In the genomic region with DNA sequence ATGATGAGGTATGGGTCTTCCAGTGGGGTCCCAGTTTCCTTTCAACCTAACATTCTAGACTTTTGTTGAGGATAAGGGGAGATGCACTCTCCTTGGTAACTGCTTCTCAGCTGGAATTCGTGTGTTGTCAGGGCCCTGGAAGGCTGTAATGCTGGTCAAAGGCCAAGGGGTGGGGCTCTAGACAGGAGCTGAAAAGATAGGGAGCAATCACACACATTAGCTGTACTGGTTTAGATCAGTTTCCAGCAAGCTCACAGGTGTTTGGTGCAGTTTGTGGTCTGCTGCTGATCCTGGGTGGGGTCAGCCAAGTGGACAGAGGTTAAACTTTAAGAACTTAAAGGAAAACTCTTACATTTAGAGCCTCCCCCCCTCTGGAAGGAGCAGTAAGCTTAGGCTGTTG, we compare ENCODE assay signal across 17 mouse cellular contexts. TPM values are rescaled to one million over a fixed set of nuclear protein-coding genes. Genes with fewer than 3 reads are reported as not detected.
DNase-seq lines count a peak whose midpoint lies in the region; ATAC-seq and TF ChIP-seq lines count a peak whose summit lies in the region.
"Had no signal": no experiment of that assay in that cellular context is flagged by ENCODE, and none has a peak within 500 bp of the region (broad histone marks: within the 10 kb centered on the region; RNA-seq: fewer than 3 reads in every experiment).

No protein-coding gene starts in this region.

- H3K36me3 ChIP-seq in kidney, embryonic 14.5 days (ENCODE audit: control insufficient read depth, insufficient read depth, low read length): no peaks in the 10 kb centered on the region
- H3K36me3 ChIP-seq in MEL (ENCODE audit: control insufficient read depth in 1 of 2, insufficient read depth in 2 of 2, low read length in 2 of 2): peaks cover 0 to 8% of the 10 kb centered on the region in 2 experiments; a peak in 2 of 4 replicates
- H3K36me3 ChIP-seq in intestine, postnatal 0 days (ENCODE audit: control insufficient read depth, insufficient read depth): peaks cover 5% of the 10 kb centered on the region; the same call in 1 of the 2 replicates
- H3K36me3 ChIP-seq in stomach, embryonic 15.5 days: no peaks in the 10 kb centered on the region
- H3K36me3 ChIP-seq: embryonic facial prominence, embryonic 12.5 days; hindbrain, embryonic 13.5 days; neural tube, embryonic 12.5 days had no signal

- H3K27ac ChIP-seq in kidney, embryonic 14.5 days (ENCODE audit: low read depth, low read length): no peak overlapping the region
- H3K27ac ChIP-seq in MEL (ENCODE audit: control insufficient read depth, low read depth, low read length): no peak overlapping the region
- peak overlapping the region; percentile 79 for H3K27ac ChIP-seq in intestine, postnatal 0 days (ENCODE audit: low read depth, low read length)
- H3K27ac ChIP-seq in stomach, embryonic 15.5 days: peak overlapping the region; percentile 98; the same call in 1 of the 2 replicates
- H3K27ac ChIP-seq: embryonic facial prominence, embryonic 12.5 days; hindbrain, embryonic 13.5 days; neural tube, embryonic 12.5 days had no signal

- H3K27me3 ChIP-seq in kidney, embryonic 14.5 days (ENCODE audit: control insufficient read depth, insufficient read depth, low read length): no peaks in the 10 kb centered on the region
- peaks cover 0 to 1% of the 10 kb centered on the region in 2 experiments; a peak in 1 of 4 replicates for H3K27me3 ChIP-seq in MEL (ENCODE audit: control insufficient read depth in 1 of 2, insufficient read depth in 2 of 2, low read length in 2 of 2)
- no peaks in the 10 kb centered on the region for H3K27me3 ChIP-seq in intestine, postnatal 0 days (replicated peaks; ENCODE audit: control insufficient read depth, insufficient read depth, low read length)
- no peaks in the 10 kb centered on the region for H3K27me3 ChIP-seq in stomach, embryonic 15.5 days (replicated peaks)
- H3K27me3 ChIP-seq: embryonic facial prominence, embryonic 12.5 days; neural tube, embryonic 12.5 days had no signal

- ATAC-seq in kidney, embryonic 14.5 days (ENCODE audit: low FRiP score, low TSS enrichment): no peak
- ATAC-seq in intestine, postnatal 0 days: no peak
- ATAC-seq in stomach, embryonic 15.5 days (ENCODE audit: insufficient read depth, low FRiP score, low read depth): no peak
- ATAC-seq in activated CD4-positive, CD25-positive, alpha-beta regulatory T cell, adult 4 months: no peak
- ATAC-seq: lung, postnatal 0 days had no signal

- DNase-seq in kidney, postnatal 25 days: peak; percentile 56 to 68
- no peak for DNase-seq in MEL (ENCODE audit: low read depth, low spot score)
- DNase-seq in frontal cortex, postnatal 25 days (ENCODE audit: low spot score in 2 of 2): no peak
- DNase-seq: adrenal gland, postnatal 25 days; cerebellum, adult 8-10 months; gastrocnemius, postnatal 14 days; heart, postnatal 10 days; right cerebral cortex, postnatal 14 days; thymus, postnatal 25 days had no signal

- no peak for TF ChIP-seq CTCF in MEL (IDR thresholded peaks at IDR 0.05 in 2 of 3, conservative IDR thresholded peaks at IDR 0.05 in 1 of 3; ENCODE audit: control insufficient read depth in 1 of 3, insufficient read depth in 1 of 3, low read depth in 2 of 3, low read length in 3 of 3, poor library complexity in 1 of 3, severe bottlenecking in 1 of 3)
- TF ChIP-seq CTCF in intestine, postnatal 0 days (IDR thresholded peaks at IDR 0.05; ENCODE audit: low read depth): peak; percentile 35; the same call in 1 of the 2 replicates

- no peak overlapping the region for H3K4me2 ChIP-seq in kidney, embryonic 14.5 days (replicated peaks; ENCODE audit: low read depth, low read length)
- H3K4me2 ChIP-seq in intestine, postnatal 0 days (replicated peaks; ENCODE audit: low read depth): peak overlapping the region; percentile 17; the same call in 1 of the 2 replicates
- H3K4me2 ChIP-seq in stomach, embryonic 15.5 days: no peak overlapping the region
- H3K4me2 ChIP-seq: embryonic facial prominence, embryonic 12.5 days; hindbrain, embryonic 13.5 days; neural tube, embryonic 12.5 days had no signal

- no peak for TF ChIP-seq RAD21 in MEL (IDR thresholded peaks at IDR 0.05; ENCODE audit: low read depth, low read length)

- 30% methylated on average over 1 of the region's 1 CpGs for WGBS in kidney, embryonic 14.5 days
- WGBS in intestine, postnatal 0 days: 14% methylated on average over 1 of the region's 1 CpGs
- 18% methylated on average over 1 of the region's 1 CpGs for WGBS in stomach, embryonic 15.5 days

- H3K4me1 ChIP-seq in kidney, embryonic 14.5 days (ENCODE audit: control insufficient read depth, insufficient read depth, low read length): peaks cover 6% of the 10 kb centered on the region
- H3K4me1 ChIP-seq in MEL (ENCODE audit: control insufficient read depth in 1 of 2, insufficient read depth in 2 of 2, low read length in 2 of 2): peaks cover 0 to 6% of the 10 kb centered on the region in 2 experiments; a peak in 3 of 4 replicates
- peaks cover 4% of the 10 kb centered on the region; the same call in 1 of the 2 replicates for H3K4me1 ChIP-seq in intestine, postnatal 0 days (replicated peaks; ENCODE audit: control insufficient read depth, insufficient read depth, low read length)
- 0 out of 2 replicates have a peak, but pooled peaks cover 5% of the 10 kb centered on the region for H3K4me1 ChIP-seq in stomach, embryonic 15.5 days

- H3K79me2 ChIP-seq in MEL (ENCODE audit: control insufficient read depth, insufficient read depth, low read length, poor library complexity): peaks cover 22% of the 10 kb centered on the region

- no peak for TF ChIP-seq EP300 in MEL (IDR thresholded peaks at IDR 0.05; ENCODE audit: low read depth in 1 of 2, low read length in 2 of 2)

- H3K9ac ChIP-seq in kidney, embryonic 14.5 days (ENCODE audit: low read depth, low read length): no peak overlapping the region
- no peak overlapping the region for H3K9ac ChIP-seq in MEL (ENCODE audit: control insufficient read depth, low read depth, low read length, poor library complexity, severe bottlenecking)
- no peak overlapping the region for H3K9ac ChIP-seq in intestine, postnatal 0 days (ENCODE audit: low read depth, low read length)
- no peak overlapping the region for H3K9ac ChIP-seq in stomach, embryonic 15.5 days
- H3K9ac ChIP-seq: embryonic facial prominence, embryonic 12.5 days; hindbrain, embryonic 13.5 days; neural tube, embryonic 12.5 days had no signal

- TF ChIP-seq POLR2A in MEL (IDR thresholded peaks at IDR 0.05; ENCODE audit: control insufficient read depth in 1 of 2, insufficient read depth in 1 of 2, low read depth in 1 of 2, low read length in 2 of 2, poor library complexity in 1 of 2): no peak

- H3K4me3 ChIP-seq in kidney, embryonic 14.5 days (ENCODE audit: low read length): no peak overlapping the region
- H3K4me3 ChIP-seq in MEL (ENCODE audit: control insufficient read depth in 1 of 2, insufficient read depth in 1 of 2, low read depth in 2 of 2, low read length in 2 of 2): no peak overlapping the region
- no peak overlapping the region for H3K4me3 ChIP-seq in intestine, postnatal 0 days (ENCODE audit: low read depth, low read length)
- H3K4me3 ChIP-seq in stomach, embryonic 15.5 days (replicated peaks): no peak overlapping the region
- H3K4me3 ChIP-seq: embryonic facial prominence, embryonic 12.5 days; hindbrain, embryonic 13.5 days; neural tube, embryonic 12.5 days had no signal

- H3K9me3 ChIP-seq in kidney, embryonic 14.5 days (ENCODE audit: control insufficient read depth, low read length): 0 out of 2 replicates have a peak, but pooled peaks cover 2% of the 10 kb centered on the region
- no peaks in the 10 kb centered on the region for H3K9me3 ChIP-seq in MEL (replicated peaks; ENCODE audit: insufficient read depth, low read length)
- no peaks in the 10 kb centered on the region for H3K9me3 ChIP-seq in intestine, postnatal 0 days (ENCODE audit: control insufficient read depth)
- no peaks in the 10 kb centered on the region for H3K9me3 ChIP-seq in stomach, embryonic 15.5 days
- H3K9me3 ChIP-seq: embryonic facial prominence, embryonic 12.5 days; hindbrain, embryonic 13.5 days; neural tube, embryonic 12.5 days had no signal

TF ChIP-seq in MEL, 35 proteins besides CTCF, POLR2A, EP300 and RAD21:
- TF ChIP-seq E2F4 (IDR thresholded peaks at IDR 0.05; ENCODE audit: borderline replicate concordance, low read depth, low read length) (no peak), RCOR1 (IDR thresholded peaks at IDR 0.05; ENCODE audit: low read depth, low read length) (0 out of 2 replicates have a peak, but pooled peaks have one; percentile 14)
TF ChIP-seq in MEL: peak in this region for 1.

RNA-seq across cellular contexts. Expression of a gene that starts 3.0 kb away (rescaled TPM):
- polyA plus RNA-seq in kidney, embryonic 14.5 days (2014; fragmentation: Nextera tagmentation; extraction: Ambion mirVana): 57.1 and 67.6 TPM in 2 replicates
- total RNA-seq in MEL (2012; rRNA removed): 33.2 and 42.1 TPM in 2 replicates
- 10 to 100 TPM in 1 of 2 experiments, not detected in 1; 59.1 TPM for polyA plus RNA-seq in MEL (2012; ENCODE audit: insufficient read depth in 1 of 2, insufficient read length in 2 of 2, low read depth in 1 of 2, low replicate concordance in 2 of 2, missing spikeins in 1 of 2)
- 93.6 and 98.0 TPM in 2 replicates for polyA plus RNA-seq in intestine, postnatal 0 days (2015; fragmentation: Nextera tagmentation; extraction: Ambion mirVana)
- 93.9 and 97.4 TPM in 2 replicates for polyA plus RNA-seq in stomach, embryonic 15.5 days (2015; fragmentation: Nextera tagmentation; extraction: Ambion mirVana)
- 10 to 100 TPM; 44.1 to 45.6 TPM for polyA plus RNA-seq in activated CD4-positive, CD25-positive, alpha-beta regulatory T cell, adult 4 months (2017; shearing (Covaris generic))

RNA-seq across cellular contexts. Expression of a gene that starts 48.4 kb away (rescaled TPM):
- 300 and 331 TPM in 2 replicates for polyA plus RNA-seq in kidney, embryonic 14.5 days (2014; fragmentation: Nextera tagmentation; extraction: Ambion mirVana)
- 126 and 171 TPM in 2 replicates for total RNA-seq in MEL (2012; rRNA removed)
- polyA plus RNA-seq in MEL (2012; ENCODE audit: insufficient read depth in 1 of 2, insufficient read length in 2 of 2, low read depth in 1 of 2, low replicate concordance in 2 of 2, missing spikeins in 1 of 2): 100 to 1,000 TPM; 342 to 437 TPM
- polyA plus RNA-seq in intestine, postnatal 0 days (2015; fragmentation: Nextera tagmentation; extraction: Ambion mirVana): 149 and 151 TPM in 2 replicates
- 241 and 344 TPM in 2 replicates for polyA plus RNA-seq in stomach, embryonic 15.5 days (2015; fragmentation: Nextera tagmentation; extraction: Ambion mirVana)
- polyA plus RNA-seq in activated CD4-positive, CD25-positive, alpha-beta regulatory T cell, adult 4 months (2017; shearing (Covaris generic)): 100 to 1,000 TPM; 133 to 270 TPM

Comparison
In these comparisons a context has a peak if more than half of its experiments do, and no peak if none do; other contexts are left out.
1. DNase-seq: peak in kidney, postnatal 25 days (2 of 2); none in MEL (single experiment) and frontal cortex, postnatal 25 days (0 of 2).
2. H3K27ac ChIP-seq: peak in intestine, postnatal 0 days (single experiment) and stomach, embryonic 15.5 days (single experiment); none in kidney, embryonic 14.5 days (single experiment) and MEL (single experiment).